16 mouse cellular contexts compared by ENCODE assay signal in genomic region chr14:27051511-27051895, GRCm38 (mm10). TPM values are rescaled to one million over a fixed set of nuclear protein-coding genes. Genes with fewer than 3 reads are reported as not detected.
DNase-seq lines count a peak whose midpoint lies in the region; ATAC-seq and TF ChIP-seq lines count a peak whose summit lies in the region.
"Had no signal": no experiment of that assay in that cellular context is flagged by ENCODE, and none has a peak within 500 bp of the region (broad histone marks: within the 10 kb centered on the region; RNA-seq: fewer than 3 reads in every experiment).

No protein-coding gene starts in this region.

- H3K36me3 ChIP-seq in forebrain, embryonic 10.5 days (replicated peaks), result peaks cover 9% of the 10 kb centered on the region
- H3K36me3 ChIP-seq in forebrain, embryonic 16.5 days (ENCODE audit: control insufficient read depth, insufficient read depth), result no peaks in the 10 kb centered on the region
- H3K36me3 ChIP-seq in hindbrain, embryonic 16.5 days (ENCODE audit: control insufficient read depth, insufficient read depth, low read length), result no peaks in the 10 kb centered on the region
- no peaks in the 10 kb centered on the region for H3K36me3 ChIP-seq in midbrain, embryonic 15.5 days (replicated peaks)
- H3K36me3 ChIP-seq: heart, embryonic 15.5 days; liver, embryonic 12.5 days had no signal

- no peak for TF ChIP-seq POLR2A in embryonic fibroblast, embryonic 13.5 days (IDR thresholded peaks at IDR 0.05; ENCODE audit: low read depth, low read length)

- H3K27me3 ChIP-seq in forebrain, embryonic 10.5 days (ENCODE audit: poor library complexity, severe bottlenecking), result peaks cover 4% of the 10 kb centered on the region; the same call in 1 of the 2 replicates
- no peaks in the 10 kb centered on the region for H3K27me3 ChIP-seq in forebrain, embryonic 16.5 days (replicated peaks; ENCODE audit: control insufficient read depth, insufficient read depth, low read length)
- no peaks in the 10 kb centered on the region for H3K27me3 ChIP-seq in hindbrain, embryonic 16.5 days (replicated peaks; ENCODE audit: control insufficient read depth, insufficient read depth, low read length)
- 0 out of 2 replicates have a peak, but pooled peaks cover 7% of the 10 kb centered on the region for H3K27me3 ChIP-seq in midbrain, embryonic 15.5 days (replicated peaks)
- H3K27me3 ChIP-seq: heart, embryonic 15.5 days had no signal

- H3K4me1 ChIP-seq in forebrain, embryonic 10.5 days, result peaks cover 83% of the 10 kb centered on the region
- H3K4me1 ChIP-seq in forebrain, embryonic 16.5 days (replicated peaks; ENCODE audit: control insufficient read depth, insufficient read depth, low read length), result peaks cover 17% of the 10 kb centered on the region
- H3K4me1 ChIP-seq in embryonic fibroblast, embryonic 13.5 days (ENCODE audit: control insufficient read depth, insufficient read depth, low read length), result peaks cover 17% of the 10 kb centered on the region
- peaks cover 14% of the 10 kb centered on the region for H3K4me1 ChIP-seq in hindbrain, embryonic 16.5 days (ENCODE audit: control insufficient read depth, insufficient read depth, low read depth, low read length)
- H3K4me1 ChIP-seq in midbrain, embryonic 15.5 days, result peaks cover 25% of the 10 kb centered on the region

- no peak for ATAC-seq in forebrain, embryonic 16.5 days
- ATAC-seq in hindbrain, embryonic 16.5 days, result no peak
- no peak for ATAC-seq in midbrain, embryonic 15.5 days (replicated peaks)
- ATAC-seq in inflammation-experienced regulatory T-cells, adult 6 months, result no peak
- ATAC-seq: liver, embryonic 12.5 days had no signal

- TF ChIP-seq CTCF in embryonic fibroblast, embryonic 13.5 days (IDR thresholded peaks at IDR 0.05; ENCODE audit: borderline replicate concordance, insufficient read depth, low read length), result no peak

- no peaks in the 10 kb centered on the region for H3K9me3 ChIP-seq in forebrain, embryonic 10.5 days
- no peaks in the 10 kb centered on the region for H3K9me3 ChIP-seq in forebrain, embryonic 16.5 days (ENCODE audit: control insufficient read depth, low read length)
- H3K9me3 ChIP-seq in hindbrain, embryonic 16.5 days (ENCODE audit: control insufficient read depth, low read length), result no peaks in the 10 kb centered on the region
- no peaks in the 10 kb centered on the region for H3K9me3 ChIP-seq in midbrain, embryonic 15.5 days
- H3K9me3 ChIP-seq: heart, embryonic 15.5 days; liver, embryonic 12.5 days had no signal

- no peak for DNase-seq in forebrain, embryonic 10.5 days (ENCODE audit: extremely low spot score, low spot score)
- DNase-seq in adrenal gland, adult 8-10 months, result no peak
- no peak for DNase-seq in thymus, postnatal 4 days
- DNase-seq: kidney, adult 2 months; lung, postnatal 36 days; right cerebral cortex, postnatal 4 days had no signal

- 36% methylated on average over 5 of the region's 5 CpGs for WGBS in forebrain, embryonic 10.5 days
- 40% methylated on average over 5 of the region's 5 CpGs for WGBS in forebrain, embryonic 16.5 days
- 35% methylated on average over 5 of the region's 5 CpGs for WGBS in hindbrain, embryonic 16.5 days
- WGBS in midbrain, embryonic 15.5 days, result 29% methylated on average over 5 of the region's 5 CpGs

- no peak overlapping the region for H3K4me2 ChIP-seq in forebrain, embryonic 16.5 days (ENCODE audit: low read length)
- H3K4me2 ChIP-seq in hindbrain, embryonic 16.5 days (ENCODE audit: low read length), result no peak overlapping the region
- no peak overlapping the region for H3K4me2 ChIP-seq in midbrain, embryonic 15.5 days
- H3K4me2 ChIP-seq: heart, embryonic 15.5 days; liver, embryonic 12.5 days had no signal

- H3K9ac ChIP-seq in forebrain, embryonic 16.5 days (replicated peaks; ENCODE audit: low read depth, low read length), result no peak overlapping the region
- H3K9ac ChIP-seq in hindbrain, embryonic 16.5 days (ENCODE audit: low read depth, low read length), result no peak overlapping the region
- H3K9ac ChIP-seq in midbrain, embryonic 15.5 days, result no peak overlapping the region
- H3K9ac ChIP-seq: heart, embryonic 15.5 days; liver, embryonic 12.5 days had no signal

- peak overlapping the region; percentile 26 for H3K4me3 ChIP-seq in forebrain, embryonic 10.5 days
- H3K4me3 ChIP-seq in forebrain, embryonic 16.5 days (replicated peaks; ENCODE audit: low read length), result no peak overlapping the region
- H3K4me3 ChIP-seq in embryonic fibroblast, embryonic 13.5 days (ENCODE audit: insufficient read depth, low read length), result no peak overlapping the region
- H3K4me3 ChIP-seq in hindbrain, embryonic 16.5 days (ENCODE audit: low read length), result no peak overlapping the region
- no peak overlapping the region for H3K4me3 ChIP-seq in midbrain, embryonic 15.5 days
- H3K4me3 ChIP-seq: heart, embryonic 15.5 days; liver, embryonic 12.5 days had no signal

- peak overlapping the region; percentile 88 for H3K27ac ChIP-seq in forebrain, embryonic 10.5 days
- H3K27ac ChIP-seq in forebrain, embryonic 16.5 days (ENCODE audit: low read length), result no peak overlapping the region
- peak overlapping the region; percentile 93 for H3K27ac ChIP-seq in embryonic fibroblast, embryonic 13.5 days (ENCODE audit: insufficient read depth, low read length)
- peak overlapping the region; percentile 73; the same call in 1 of the 2 replicates for H3K27ac ChIP-seq in hindbrain, embryonic 16.5 days (ENCODE audit: low read depth, low read length)
- H3K27ac ChIP-seq in midbrain, embryonic 15.5 days, result peak overlapping the region; percentile 31; the same call in 1 of the 2 replicates
- H3K27ac ChIP-seq: heart, embryonic 15.5 days; liver, embryonic 12.5 days had no signal

RNA-seq across cellular contexts. Expression of gene Il17rd, which starts 12.8 kb away (rescaled TPM):
- 7.4 and 9.6 TPM in 2 replicates for polyA plus RNA-seq in forebrain, embryonic 10.5 days (2016; fragmentation: Nextera tagmentation; extraction: Ambion mirVana)
- polyA plus RNA-seq in forebrain, embryonic 16.5 days (2015; fragmentation: Nextera tagmentation; extraction: Ambion mirVana), result 1.5 and 1.9 TPM in 2 replicates
- polyA plus RNA-seq in embryonic fibroblast, embryonic 13.5 days (2011; ENCODE audit: insufficient read length, low read depth, missing spikeins), result 10.2 and 19.3 TPM in 2 replicates
- 2.5 and 2.8 TPM in 2 replicates for polyA plus RNA-seq in hindbrain, embryonic 16.5 days (2015; fragmentation: Nextera tagmentation; extraction: Ambion mirVana)
- polyA plus RNA-seq in midbrain, embryonic 15.5 days (2015; fragmentation: Nextera tagmentation; extraction: Ambion mirVana), result 2.2 and 2.3 TPM in 2 replicates
- under 1 TPM; 0.18 to 0.40 (median 0.21) TPM for polyA plus RNA-seq in inflammation-experienced regulatory T-cells, adult 6 months (2017; shearing (Covaris generic))
- 1 to 10 TPM; 3.6 to 6.4 (median 5.1) TPM for total RNA-seq in adrenal gland, adult 8-10 months (2022)

RNA-seq across cellular contexts. Expression of gene Hesx1, which starts 57.3 kb away (rescaled TPM):
- polyA plus RNA-seq in forebrain, embryonic 10.5 days (2016; fragmentation: Nextera tagmentation; extraction: Ambion mirVana), result 0.80 and 1.3 TPM in 2 replicates
- polyA plus RNA-seq in forebrain, embryonic 16.5 days (2015; fragmentation: Nextera tagmentation; extraction: Ambion mirVana), result not detected in 2 replicates
- polyA plus RNA-seq in embryonic fibroblast, embryonic 13.5 days (2011; ENCODE audit: insufficient read length, low read depth, missing spikeins), result not detected in 2 replicates
- 0.32 and 0.48 TPM in 2 replicates for polyA plus RNA-seq in hindbrain, embryonic 16.5 days (2015; fragmentation: Nextera tagmentation; extraction: Ambion mirVana)
- 0.23 and 0.29 TPM in 2 replicates for polyA plus RNA-seq in midbrain, embryonic 15.5 days (2015; fragmentation: Nextera tagmentation; extraction: Ambion mirVana)
- 1 to 10 TPM in 2 of 3 experiments, not detected in 1; 1.6 to 2.8 TPM for polyA plus RNA-seq in inflammation-experienced regulatory T-cells, adult 6 months (2017; shearing (Covaris generic))
- under 1 TPM in 2 of 4 experiments, not detected in 2; 0.35 to 0.49 TPM for total RNA-seq in adrenal gland, adult 8-10 months (2022)
- total RNA-seq: gastrocnemius, adult 8-10 months; layer of hippocampus, postnatal 25 days; MEL had no signal
- polyA plus RNA-seq: heart, embryonic 15.5 days had no signal
